Mouse (Mus musculus): ENCODE measurements around the gene Fndc3b. TPM values are rescaled to one million over a fixed set of nuclear protein-coding genes. Genes with fewer than 3 reads are reported as not detected.
"Not testable (repeated sequence)": the region's sequence is repeated elsewhere in the genome, so short reads cannot be mapped to it uniquely, and the experiment has no call there.

Fndc3b gene
- total RNA-seq, 4 experiments from 2014 or later = 9.2 to 12.6 (median 11.2) TPM

- no peak for DNase-seq (ENCODE audit: low spot score in 2 of 2)
Measured at GRCm38 (mm10) chr3:27518935-27519334, 192.2 kb downstream of the Fndc3b start.

- no peak for DNase-seq (ENCODE audit: low spot score in 2 of 2)
Measured at GRCm38 (mm10) chr3:27516536-27516935, 194.6 kb downstream of the Fndc3b start.

GRCm38 (mm10) chr3:27511765-27512164, 199.3 kb downstream of the Fndc3b start:
- DNase-seq (ENCODE audit: low spot score in 2 of 2) = no peak

GRCm38 (mm10) chr3:27506886-27507285, 204.2 kb downstream of the Fndc3b start:
- DNase-seq (ENCODE audit: low spot score in 2 of 2) = no peak

- no peak for DNase-seq (ENCODE audit: low spot score in 2 of 2)
Measured at GRCm38 (mm10) chr3:27505582-27505981, 205.5 kb downstream of the Fndc3b start.

GRCm38 (mm10) chr3:27503279-27504038, 207.6 kb downstream of the Fndc3b start:
- DNase-seq (ENCODE audit: low spot score in 2 of 2) = no peak

GRCm38 (mm10) chr3:27495296-27496073, 215.6 kb downstream of the Fndc3b start:
- no peak for DNase-seq (ENCODE audit: low spot score in 2 of 2)

- no peak for DNase-seq (ENCODE audit: low spot score in 2 of 2)
Measured at GRCm38 (mm10) chr3:27494698-27495097, 216.4 kb downstream of the Fndc3b start.

GRCm38 (mm10) chr3:27494066-27494465, 217.0 kb downstream of the Fndc3b start:
- no peak for DNase-seq (ENCODE audit: low spot score in 2 of 2)

GRCm38 (mm10) chr3:27491821-27492220, 219.3 kb downstream of the Fndc3b start:
- DNase-seq (ENCODE audit: low spot score in 2 of 2) = no peak

GRCm38 (mm10) chr3:27491367-27491766, 219.7 kb downstream of the Fndc3b start:
- no peak for DNase-seq (ENCODE audit: low spot score in 2 of 2)

- no peak for DNase-seq (ENCODE audit: low spot score in 2 of 2)
Measured at GRCm38 (mm10) chr3:27490891-27491290, 220.2 kb downstream of the Fndc3b start.

GRCm38 (mm10) chr3:27489550-27489949, 221.6 kb downstream of the Fndc3b start:
- no peak for DNase-seq (ENCODE audit: low spot score in 2 of 2)

- no peak for DNase-seq (ENCODE audit: low spot score in 2 of 2)
Measured at GRCm38 (mm10) chr3:27485141-27485540, 226.0 kb downstream of the Fndc3b start.

GRCm38 (mm10) chr3:27484698-27485097, 226.4 kb downstream of the Fndc3b start:
- DNase-seq (ENCODE audit: low spot score in 2 of 2) = no peak

GRCm38 (mm10) chr3:27483762-27484161, 227.3 kb downstream of the Fndc3b start:
- DNase-seq (ENCODE audit: low spot score in 2 of 2) = no peak

GRCm38 (mm10) chr3:27483321-27483720, 227.8 kb downstream of the Fndc3b start:
- no peak for DNase-seq (ENCODE audit: low spot score in 2 of 2)

GRCm38 (mm10) chr3:27481738-27482137, 229.4 kb downstream of the Fndc3b start:
- DNase-seq (ENCODE audit: low spot score in 2 of 2) = no peak

- DNase-seq (ENCODE audit: low spot score in 2 of 2) = no peak
Measured at GRCm38 (mm10) chr3:27479378-27479777, 231.7 kb downstream of the Fndc3b start.

- no peak for DNase-seq (ENCODE audit: low spot score in 2 of 2)
Measured at GRCm38 (mm10) chr3:27478563-27479156, 232.4 kb downstream of the Fndc3b start.

GRCm38 (mm10) chr3:27477749-27478148, 233.4 kb downstream of the Fndc3b start:
- DNase-seq (ENCODE audit: low spot score in 2 of 2) = not testable (repeated sequence)

- no peak for DNase-seq (ENCODE audit: low spot score in 2 of 2)
Measured at GRCm38 (mm10) chr3:27475899-27476298, 235.2 kb downstream of the Fndc3b start.

Data from gastrocnemius, adult 8-10 months (tissue).